Mouse (Mus musculus) embryo, embryonic 11.5 days (tissue): Measurements from ENCODE around the gene Mfap1b.

Experiments used
- DNase-seq: peaks from one replicate; pipeline ENCODE4 v3.0.0-alpha.2; 2012; ENCODE audit warnings: low read depth, low spot score

Mfap1b gene

GRCm38 (mm10) chr2:121439746-121440145, 34.1 kb downstream of the Mfap1b start:
- DNase-seq, result no peak

- no peak for DNase-seq
Observed at GRCm38 (mm10) chr2:121434854-121435253, 39.0 kb downstream of the Mfap1b start.

GRCm38 (mm10) chr2:121425890-121426289, 48.0 kb downstream of the Mfap1b start:
- DNase-seq, result no peak

GRCm38 (mm10) chr2:121423166-121423565, 50.7 kb downstream of the Mfap1b start:
- DNase-seq, result no peak

- DNase-seq, result no peak
Observed at GRCm38 (mm10) chr2:121418476-121418875, 55.4 kb downstream of the Mfap1b start.

- no peak for DNase-seq
Observed at GRCm38 (mm10) chr2:121416356-121416755, 57.5 kb downstream of the Mfap1b start.

- no peak for DNase-seq
Observed at GRCm38 (mm10) chr2:121415591-121415990, 58.3 kb downstream of the Mfap1b start.

GRCm38 (mm10) chr2:121415103-121415502, 58.8 kb downstream of the Mfap1b start:
- DNase-seq, result no peak

GRCm38 (mm10) chr2:121414139-121414685, 59.7 kb downstream of the Mfap1b start:
- peak; percentile 31 for DNase-seq

- DNase-seq, result peak; percentile 93
Observed at GRCm38 (mm10) chr2:121413387-121414042, 60.4 kb downstream of the Mfap1b start, which contains the start of the genes Pdia3 and Catsper2. Gene Pdia3, plus strand, starts transcription at chr2:121413775. Gene Catsper2, minus strand, starts transcription at chr2:121413792.

GRCm38 (mm10) chr2:121412843-121413386, 61.0 kb downstream of the Mfap1b start:
- DNase-seq, result no peak
